Mouse (Mus musculus): ENCODE measurements around the gene Ell. TPM values are rescaled to one million over a fixed set of nuclear protein-coding genes. Genes with fewer than 3 reads are reported as not detected.

The Ell gene
- polyA plus RNA-seq, 1 experiment from 2014 or later, result 19.9 TPM

DNA sequence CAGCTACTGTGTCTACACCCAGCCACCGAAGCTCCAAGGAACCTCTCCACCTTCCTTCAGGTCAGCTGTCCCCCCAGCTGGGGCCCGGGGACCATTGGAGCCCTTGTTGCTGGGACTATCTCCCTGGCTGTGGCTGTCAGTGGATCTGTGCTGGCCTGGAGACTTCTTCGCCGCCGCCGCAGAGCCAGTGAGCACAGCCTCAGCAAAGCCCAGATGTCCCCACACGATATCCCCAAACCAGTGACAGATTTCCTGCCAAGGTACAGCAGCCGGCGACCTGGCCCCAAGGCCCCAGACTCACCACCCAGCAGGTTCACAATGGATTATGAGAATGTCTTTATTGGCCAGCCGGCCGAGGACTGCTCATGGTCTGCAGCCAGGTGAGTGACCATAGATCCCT lies 78.7 kb downstream of the Ell start:
- Histone ChIP-seq H3K4me1 (no peaks in the 10 kb centered on the region), H3K27me3 (replicated peaks) (peaks cover 8% of the 10 kb centered on the region; the same call in 1 of the 2 replicates), H3K36me3 (replicated peaks) (no peaks in the 10 kb centered on the region), H3K4me2 (no peak overlapping the region), H3K27ac (no peak overlapping the region), H3K4me3 (no peak overlapping the region), H3K9me3 (no peaks in the 10 kb centered on the region), H3K9ac (no peak overlapping the region)
- ATAC-seq (replicated peaks), result no peak
- WGBS, result 80% methylated on average over 11 of the region's 11 CpGs

DNA sequence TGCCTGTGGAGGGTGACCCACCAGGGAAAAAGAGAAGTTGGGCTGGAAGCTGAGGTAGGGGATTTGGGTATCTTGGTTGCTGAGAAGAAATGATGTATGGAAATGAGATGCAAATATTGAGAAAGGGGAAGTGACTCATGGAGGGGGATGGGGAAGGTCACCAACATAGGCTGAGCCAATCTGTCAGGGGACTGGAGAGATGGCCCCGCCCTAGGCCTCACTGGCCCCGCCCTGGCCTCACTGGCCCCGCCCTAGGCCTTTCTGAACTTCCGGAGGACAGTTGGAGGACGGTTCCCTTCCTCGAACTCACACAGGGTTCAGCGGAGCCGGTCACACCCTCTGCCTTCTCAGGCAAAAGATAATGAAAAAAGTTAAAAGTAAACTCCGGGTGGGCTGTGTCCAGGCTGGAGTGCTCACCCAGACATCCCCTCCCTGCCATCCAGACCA lies 79.7 kb downstream of the Ell start:
- no peak for ATAC-seq (replicated peaks)
- WGBS, result 23% methylated on average over 9 of the region's 9 CpGs
- Histone ChIP-seq H3K9me3 (no peaks in the 10 kb centered on the region), H3K4me3 (no peak overlapping the region), H3K36me3 (replicated peaks) (no peaks in the 10 kb centered on the region), H3K27ac (no peak overlapping the region), H3K4me1 (no peaks in the 10 kb centered on the region), H3K4me2 (no peak overlapping the region), H3K9ac (no peak overlapping the region), H3K27me3 (replicated peaks) (peaks cover 8% of the 10 kb centered on the region; the same call in 1 of the 2 replicates)

- Histone ChIP-seq H3K4me1 (no peaks in the 10 kb centered on the region), H3K9me3 (no peaks in the 10 kb centered on the region), H3K4me3 (no peak overlapping the region), H3K4me2 (no peak overlapping the region), H3K9ac (no peak overlapping the region), H3K27me3 (replicated peaks) (peaks cover 8% of the 10 kb centered on the region; the same call in 1 of the 2 replicates), H3K36me3 (replicated peaks) (no peaks in the 10 kb centered on the region), H3K27ac (no peak overlapping the region)
- ATAC-seq (replicated peaks), result no peak
- WGBS, result 60% methylated on average over 3 of the region's 3 CpGs
These were observed 83.0 kb downstream of the Ell start for GRCm38 (mm10) chr8:70622220-70622619.

DNA sequence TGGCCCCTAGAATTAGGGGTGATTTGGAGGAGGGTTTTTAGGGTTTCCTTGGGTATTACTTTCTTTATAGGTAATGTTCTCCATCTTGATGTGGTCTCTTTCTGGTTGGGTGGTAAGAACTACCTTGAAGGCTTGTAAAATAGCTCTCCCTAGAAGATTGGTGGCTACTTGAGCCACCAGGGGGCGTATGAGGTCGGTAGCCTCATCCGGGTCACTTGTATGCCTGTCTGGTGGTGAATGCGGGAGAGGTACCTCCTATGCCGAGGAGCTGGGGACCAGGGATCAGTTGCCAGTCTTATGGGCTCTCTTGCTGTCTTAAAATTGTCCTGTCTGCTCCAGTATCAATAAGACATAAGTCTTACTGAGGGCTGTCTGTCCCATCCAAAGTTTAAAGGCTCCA lies 85.8 kb downstream of the Ell start:
- Histone ChIP-seq H3K27me3 (replicated peaks) (peaks cover 8% of the 10 kb centered on the region; the same call in 1 of the 2 replicates), H3K36me3 (replicated peaks) (no peaks in the 10 kb centered on the region), H3K9me3 (no peaks in the 10 kb centered on the region), H3K27ac (no peak overlapping the region), H3K4me2 (no peak overlapping the region), H3K9ac (no peak overlapping the region), H3K4me3 (no peak overlapping the region), H3K4me1 (peaks cover 10% of the 10 kb centered on the region)
- ATAC-seq (replicated peaks), result no peak
- WGBS, result 28% methylated on average over 5 of the region's 5 CpGs

- no peak for ATAC-seq (replicated peaks)
- H3K4me1 ChIP-seq, result peaks cover 19% of the 10 kb centered on the region
- H3K9ac ChIP-seq, result no peak overlapping the region
- H3K36me3 ChIP-seq (replicated peaks), result no peaks in the 10 kb centered on the region
- H3K4me2 ChIP-seq, result no peak overlapping the region
- WGBS, result 86% methylated on average over 5 of the region's 5 CpGs
- no peak overlapping the region for H3K27ac ChIP-seq
- H3K27me3 ChIP-seq (replicated peaks), result peaks cover 2% of the 10 kb centered on the region; the same call in 1 of the 2 replicates
- no peaks in the 10 kb centered on the region for H3K9me3 ChIP-seq
- H3K4me3 ChIP-seq, result no peak overlapping the region
These were observed 87.8 kb downstream of the Ell start for GRCm38 (mm10) chr8:70627041-70627440.

DNA sequence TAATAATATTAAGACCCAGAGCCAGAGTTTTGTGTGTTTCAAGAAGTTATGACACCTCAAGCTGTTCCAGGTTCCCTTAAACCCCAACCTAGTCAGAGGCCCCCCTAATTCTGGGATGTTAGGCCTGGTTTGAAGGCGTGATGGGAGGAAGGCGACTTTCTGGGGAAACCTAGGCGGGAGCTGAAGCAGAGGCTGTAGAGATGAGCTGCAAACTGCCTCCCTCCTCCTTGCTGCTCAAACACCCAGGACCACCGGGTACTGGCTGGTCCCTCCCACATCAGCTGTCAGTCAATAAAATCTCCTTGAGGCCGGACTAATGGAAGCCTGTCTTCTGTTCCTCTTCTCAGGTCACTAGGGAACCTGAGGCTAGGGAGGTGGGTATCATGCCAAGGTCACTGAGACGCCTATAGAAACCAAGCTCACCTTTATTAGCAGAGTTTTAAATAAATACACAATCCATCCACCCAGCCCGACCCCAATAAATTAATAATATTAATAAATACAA lies 89.8 kb downstream of the Ell start:
- Histone ChIP-seq H3K9ac (peak overlapping the region; percentile 43), H3K4me1 (peaks cover 19% of the 10 kb centered on the region), H3K4me3 (peak overlapping the region; percentile 47), H3K36me3 (replicated peaks) (no peaks in the 10 kb centered on the region), H3K9me3 (no peaks in the 10 kb centered on the region), H3K4me2 (peak overlapping the region; percentile 71), H3K27me3 (replicated peaks) (no peaks in the 10 kb centered on the region; the same call in 1 of the 2 replicates), H3K27ac (peak overlapping the region; percentile 73)
- ATAC-seq (replicated peaks), result peak; percentile 9
- WGBS, result 61% methylated on average over 7 of the region's 7 CpGs

DNA sequence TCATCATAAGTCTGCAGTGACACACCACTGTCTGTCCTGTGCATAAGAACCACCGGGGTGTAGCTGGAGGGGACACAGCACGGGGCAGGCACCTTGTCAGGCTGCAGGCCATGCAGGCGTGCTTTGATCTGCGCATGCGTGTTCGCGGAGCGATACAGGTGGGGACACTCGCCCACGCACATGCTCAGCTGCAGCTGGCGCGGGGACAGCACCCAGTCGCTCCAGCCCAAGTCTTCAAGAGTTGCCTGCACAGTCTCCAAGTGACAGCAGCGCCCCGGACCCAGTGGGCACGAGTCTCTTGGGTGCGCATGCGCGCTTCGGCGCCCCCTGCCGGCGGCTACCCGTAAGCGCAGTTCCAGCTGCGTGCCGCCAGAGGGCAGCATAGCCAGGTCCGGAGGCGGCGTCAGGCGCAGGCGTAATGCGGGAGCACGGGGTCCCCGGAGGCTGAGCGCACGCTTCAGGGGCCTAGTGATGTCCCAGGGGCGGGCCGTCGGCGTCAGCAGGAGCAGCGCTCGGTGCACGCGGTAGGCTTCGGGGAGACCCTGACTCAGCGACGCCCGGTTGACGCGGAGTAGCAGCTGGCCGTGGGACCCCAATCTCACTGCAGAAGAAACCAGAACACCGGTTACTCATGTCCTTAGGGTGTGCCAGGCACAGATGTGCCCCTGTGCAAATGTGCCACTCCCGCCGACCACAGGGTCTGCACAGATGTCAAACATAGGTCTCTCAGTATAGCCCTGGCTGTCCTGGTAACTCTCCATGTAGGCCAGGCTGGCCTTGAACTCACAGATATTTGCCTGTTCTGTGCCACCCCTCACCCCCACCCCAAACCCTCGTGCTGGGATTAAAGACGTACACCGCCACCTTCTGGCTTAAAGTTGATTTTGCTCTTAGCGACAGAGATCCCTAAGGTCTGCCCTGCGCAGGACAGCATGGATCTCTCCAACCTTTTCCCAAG lies 90.6 kb downstream of the Ell start:
- Histone ChIP-seq H3K27ac (peak overlapping the region; percentile 73), H3K4me3 (peak overlapping the region; percentile 47), H3K9ac (peak overlapping the region; percentile 43), H3K9me3 (no peaks in the 10 kb centered on the region), H3K4me2 (peak overlapping the region; percentile 71), H3K27me3 (replicated peaks) (no peaks in the 10 kb centered on the region; the same call in 1 of the 2 replicates), H3K4me1 (peaks cover 19% of the 10 kb centered on the region), H3K36me3 (replicated peaks) (no peaks in the 10 kb centered on the region)
- WGBS, result under 1% methylated on average over 60 of the region's 60 CpGs
- ATAC-seq (replicated peaks), result peak; percentile 94

DNA sequence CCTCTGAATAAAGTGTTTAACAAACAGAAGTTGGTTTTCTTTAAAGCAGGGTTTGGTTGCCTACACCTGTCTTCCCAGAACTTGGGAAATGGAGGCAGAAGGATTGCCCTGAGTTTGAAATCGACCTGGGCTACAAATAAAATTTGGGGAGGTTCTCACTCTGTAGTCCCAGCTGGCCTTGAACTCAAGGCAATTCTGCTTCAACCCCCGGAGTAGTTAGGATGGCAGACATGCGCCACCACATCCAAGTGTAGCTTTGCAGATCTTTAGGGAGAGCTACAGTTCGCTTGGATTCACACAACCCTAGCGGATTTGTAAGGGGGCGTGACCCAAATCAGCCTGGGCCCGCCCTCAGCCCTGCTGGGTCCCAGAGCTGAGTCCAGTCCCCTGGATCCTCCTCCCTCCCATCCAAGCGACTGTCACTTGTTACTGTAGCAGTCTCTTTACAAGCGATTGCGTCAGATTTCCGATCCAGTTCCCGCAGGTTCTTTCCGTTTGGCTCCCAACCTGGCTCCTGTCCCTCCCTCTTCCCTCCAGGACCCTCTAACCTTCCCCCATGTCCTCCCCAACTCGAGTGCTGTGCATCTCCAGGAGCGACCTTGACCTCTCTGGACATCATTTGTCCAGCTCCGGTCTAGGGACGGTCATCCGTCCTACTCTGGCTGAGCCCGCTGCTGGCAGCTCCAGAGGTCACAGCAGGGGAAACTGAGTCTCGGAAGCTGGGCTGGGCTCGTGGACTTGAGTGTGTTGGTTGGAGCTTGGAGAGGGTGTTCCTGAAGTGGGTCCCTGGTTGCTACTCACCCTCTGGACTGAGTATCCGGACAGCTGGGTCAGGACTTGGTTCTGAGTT lies 91.5 kb downstream of the Ell start:
- Histone ChIP-seq H3K9me3 (no peaks in the 10 kb centered on the region), H3K27ac (0 out of 2 replicates have a peak overlapping the region, but pooled peaks have one; percentile 73), H3K27me3 (replicated peaks) (no peaks in the 10 kb centered on the region; the same call in 1 of the 2 replicates), H3K4me1 (peaks cover 19% of the 10 kb centered on the region), H3K9ac (no peak overlapping the region), H3K4me2 (peak overlapping the region; percentile 71; the same call in 1 of the 2 replicates), H3K4me3 (peak overlapping the region; percentile 47; the same call in 1 of the 2 replicates), H3K36me3 (replicated peaks) (no peaks in the 10 kb centered on the region)
- WGBS, result 12% methylated on average over 22 of the region's 22 CpGs
- ATAC-seq (replicated peaks), result peak; percentile 20; the same call in 1 of the 2 replicates

- no peak for ATAC-seq (replicated peaks)
- Histone ChIP-seq H3K4me1 (peaks cover 19% of the 10 kb centered on the region), H3K9me3 (no peaks in the 10 kb centered on the region), H3K4me3 (no peak overlapping the region), H3K9ac (no peak overlapping the region), H3K4me2 (no peak overlapping the region), H3K27me3 (replicated peaks) (no peaks in the 10 kb centered on the region; the same call in 1 of the 2 replicates), H3K27ac (no peak overlapping the region), H3K36me3 (replicated peaks) (no peaks in the 10 kb centered on the region)
- 13% methylated on average over 24 of the region's 24 CpGs for WGBS
These were observed 92.2 kb downstream of the Ell start for GRCm38 (mm10) chr8:70631436-70631835.

DNA sequence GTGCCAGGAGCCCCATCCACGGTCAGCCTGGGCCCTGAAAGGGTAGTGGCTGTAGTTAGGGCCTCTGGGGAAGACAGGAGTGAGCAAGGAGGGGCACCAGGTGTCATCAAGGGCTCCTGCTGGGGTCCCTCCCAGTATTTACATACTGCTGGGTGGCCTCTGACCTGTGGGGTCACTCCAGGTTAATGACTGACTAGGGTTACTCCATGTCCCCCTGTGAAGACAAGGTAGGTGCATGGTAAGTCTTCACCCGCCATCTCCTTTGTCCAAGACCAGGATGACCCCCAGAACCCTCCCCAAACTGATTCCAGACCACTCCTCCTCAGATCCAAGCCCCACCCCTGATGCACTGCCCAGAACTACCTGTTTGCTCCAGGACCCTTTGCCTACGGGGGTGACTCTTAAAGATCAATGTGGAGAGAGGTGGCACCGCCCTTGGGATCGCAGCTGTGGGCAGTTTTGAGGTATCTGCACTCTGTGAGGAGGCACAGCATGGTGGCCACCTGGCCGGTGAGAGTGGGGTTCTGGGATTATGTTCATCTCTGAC lies 93.2 kb downstream of the Ell start, which contains the start of gene Gdf15:
Gdf15 (minus strand) TSS at position 111 of the 547 bp plus-strand sequence.
- no peaks in the 10 kb centered on the region for H3K9me3 ChIP-seq
- H3K4me2 ChIP-seq, result no peak within 1 kb of the TSS
- no peaks in the 10 kb centered on the region; the same call in 1 of the 2 replicates for H3K27me3 ChIP-seq (replicated peaks)
- H3K36me3 ChIP-seq (replicated peaks), result no peaks in the 10 kb centered on the region
- no peak for ATAC-seq (replicated peaks)
- H3K9ac ChIP-seq, result no peak within 1 kb of the TSS
- no peak within 1 kb of the TSS for H3K27ac ChIP-seq
- 86% methylated on average over 6 of the region's 6 CpGs for WGBS
- no peak within 1 kb of the TSS for H3K4me3 ChIP-seq
- peaks cover 24% of the 10 kb centered on the region for H3K4me1 ChIP-seq

DNA sequence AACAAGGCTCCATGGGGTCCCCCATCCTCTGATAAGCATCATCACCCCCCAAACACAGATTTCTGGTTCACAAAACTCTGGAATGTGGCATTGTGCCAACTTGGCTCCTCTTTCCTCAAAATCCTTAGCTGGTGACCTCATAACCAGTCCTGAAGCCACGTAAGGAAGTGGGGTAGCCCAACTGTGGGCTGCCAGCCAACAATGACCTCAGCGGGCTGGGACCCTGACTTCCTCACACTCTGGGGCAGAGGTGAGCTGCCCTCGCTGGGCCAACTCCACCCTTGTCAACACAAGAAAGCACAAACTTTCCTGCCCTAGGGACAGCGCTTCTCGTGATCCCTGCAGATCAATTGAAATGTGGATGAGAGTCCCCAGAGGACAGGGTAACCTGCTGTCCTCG lies 94.8 kb downstream of the Ell start:
- Histone ChIP-seq H3K9me3 (no peaks in the 10 kb centered on the region), H3K9ac (no peak overlapping the region), H3K27me3 (replicated peaks) (no peaks in the 10 kb centered on the region; the same call in 1 of the 2 replicates), H3K36me3 (replicated peaks) (no peaks in the 10 kb centered on the region), H3K4me2 (no peak overlapping the region), H3K4me3 (no peak overlapping the region), H3K4me1 (peaks cover 23% of the 10 kb centered on the region), H3K27ac (no peak overlapping the region)
- no peak for ATAC-seq (replicated peaks)
- WGBS, result 62% methylated on average over 6 of the region's 6 CpGs

Measured in midbrain, embryonic 15.5 days (tissue).